Mouse (Mus musculus): ENCODE measurements at regions not wholly inside any gene's neighbourhood (a gene's known extent, or its start where the extent isn't known, plus 50 kb on each side); places are given as distances from the start of the nearest gene placed in this dataset.
A peak's percentile ranks its signal among the peaks of the same experiment; 100 is the strongest.

DNA sequence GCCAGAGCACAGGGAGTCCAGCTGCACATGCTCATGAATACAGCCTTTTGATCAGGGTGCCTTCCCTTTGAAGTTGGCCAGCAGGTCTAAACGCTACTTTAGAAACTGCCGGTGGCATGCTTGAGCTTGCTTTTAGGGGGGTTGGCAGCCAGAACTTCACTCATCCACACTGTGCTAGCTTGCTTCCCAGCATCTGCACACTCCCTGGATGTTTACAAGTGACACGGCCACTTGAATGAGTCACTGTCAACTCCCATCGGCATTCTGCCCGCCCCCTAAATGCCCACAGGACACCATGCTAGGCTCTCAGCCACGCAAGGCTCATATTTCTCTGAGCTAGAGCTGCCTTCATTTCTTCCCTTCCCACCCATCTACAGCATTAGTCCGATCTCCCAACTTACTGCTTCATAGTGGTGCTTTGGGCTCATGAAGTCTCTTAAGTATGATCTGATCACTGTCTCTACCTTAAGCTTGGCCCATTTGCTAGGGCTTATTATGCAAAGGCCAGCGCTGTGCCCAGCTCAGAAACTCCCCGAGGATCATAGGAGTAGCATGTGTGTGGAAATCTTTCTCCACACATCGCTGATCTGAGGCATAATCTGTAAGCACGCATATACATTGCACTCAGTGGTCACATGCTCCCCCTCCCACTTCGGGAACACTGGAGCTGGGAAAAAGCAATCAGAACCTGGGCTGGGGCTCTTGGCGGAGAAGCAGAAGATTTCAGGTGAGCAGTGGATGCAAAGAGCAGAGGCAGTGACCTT lies 112.1 kb upstream of the Stmnd1 start:
- H3K4me1 ChIP-seq (ENCODE audit: insufficient read depth, low read length), result 0 out of 2 replicates have a peak, but pooled peaks cover 7% of the 10 kb centered on the region
- DNase-seq (ENCODE audit: low spot score) (no peak), ATAC-seq (peak; percentile 71)
- no peaks in the 10 kb centered on the region for H3K9me3 ChIP-seq (ENCODE audit: low read length)
- no peaks in the 10 kb centered on the region for H3K36me3 ChIP-seq (ENCODE audit: insufficient read depth, low read length)
- peak overlapping the region; percentile 36; the same call in 1 of the 2 replicates for H3K27ac ChIP-seq
- peak overlapping the region; percentile 21; the same call in 1 of the 2 replicates for H3K4me3 ChIP-seq (ENCODE audit: low read length)
- H3K27me3 ChIP-seq (ENCODE audit: insufficient read depth, low read length), result no peaks in the 10 kb centered on the region
- WGBS, result 26% methylated on average over 13 of the region's 13 CpGs
- H3K4me2 ChIP-seq (ENCODE audit: low read depth, low read length), result peak overlapping the region; percentile 51
- no peak for TF ChIP-seq CTCF (IDR thresholded peaks at IDR 0.05; ENCODE audit: low read depth)
- H3K9ac ChIP-seq (replicated peaks; ENCODE audit: low read length), result no peak overlapping the region

DNA sequence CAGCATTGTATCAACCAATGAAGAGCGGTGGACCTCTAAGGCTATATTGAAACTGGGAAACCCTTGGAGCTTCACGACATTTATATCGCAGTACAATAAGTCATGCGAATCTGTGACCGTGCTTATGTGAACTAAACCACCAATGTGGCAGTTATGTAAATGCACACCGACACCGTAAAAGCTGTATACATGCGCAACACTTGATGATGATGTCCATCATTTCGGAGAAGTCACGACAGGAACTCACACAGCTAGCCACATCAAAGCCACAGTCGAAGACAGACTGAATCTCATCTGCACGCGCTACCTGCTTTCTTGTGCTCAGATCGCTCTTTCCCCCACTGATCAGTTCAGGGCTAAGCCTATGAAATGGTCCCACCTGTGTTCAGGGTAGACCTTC lies 114.2 kb upstream of the Stmnd1 start:
- Histone ChIP-seq H3K27ac (no peak overlapping the region), H3K9me3 (ENCODE audit: low read length) (no peaks in the 10 kb centered on the region), H3K9ac (replicated peaks; ENCODE audit: low read length) (no peak overlapping the region), H3K4me1 (ENCODE audit: insufficient read depth, low read length) (0 out of 2 replicates have a peak, but pooled peaks cover 7% of the 10 kb centered on the region), H3K4me2 (ENCODE audit: low read depth, low read length) (no peak overlapping the region), H3K36me3 (ENCODE audit: insufficient read depth, low read length) (no peaks in the 10 kb centered on the region), H3K4me3 (ENCODE audit: low read length) (no peak overlapping the region), H3K27me3 (ENCODE audit: insufficient read depth, low read length) (no peaks in the 10 kb centered on the region)
- WGBS, result 93% methylated on average over 14 of the region's 14 CpGs
- TF ChIP-seq CTCF (IDR thresholded peaks at IDR 0.05; ENCODE audit: low read depth), result no peak
- ATAC-seq (no peak), DNase-seq (ENCODE audit: low spot score) (no peak)

DNA sequence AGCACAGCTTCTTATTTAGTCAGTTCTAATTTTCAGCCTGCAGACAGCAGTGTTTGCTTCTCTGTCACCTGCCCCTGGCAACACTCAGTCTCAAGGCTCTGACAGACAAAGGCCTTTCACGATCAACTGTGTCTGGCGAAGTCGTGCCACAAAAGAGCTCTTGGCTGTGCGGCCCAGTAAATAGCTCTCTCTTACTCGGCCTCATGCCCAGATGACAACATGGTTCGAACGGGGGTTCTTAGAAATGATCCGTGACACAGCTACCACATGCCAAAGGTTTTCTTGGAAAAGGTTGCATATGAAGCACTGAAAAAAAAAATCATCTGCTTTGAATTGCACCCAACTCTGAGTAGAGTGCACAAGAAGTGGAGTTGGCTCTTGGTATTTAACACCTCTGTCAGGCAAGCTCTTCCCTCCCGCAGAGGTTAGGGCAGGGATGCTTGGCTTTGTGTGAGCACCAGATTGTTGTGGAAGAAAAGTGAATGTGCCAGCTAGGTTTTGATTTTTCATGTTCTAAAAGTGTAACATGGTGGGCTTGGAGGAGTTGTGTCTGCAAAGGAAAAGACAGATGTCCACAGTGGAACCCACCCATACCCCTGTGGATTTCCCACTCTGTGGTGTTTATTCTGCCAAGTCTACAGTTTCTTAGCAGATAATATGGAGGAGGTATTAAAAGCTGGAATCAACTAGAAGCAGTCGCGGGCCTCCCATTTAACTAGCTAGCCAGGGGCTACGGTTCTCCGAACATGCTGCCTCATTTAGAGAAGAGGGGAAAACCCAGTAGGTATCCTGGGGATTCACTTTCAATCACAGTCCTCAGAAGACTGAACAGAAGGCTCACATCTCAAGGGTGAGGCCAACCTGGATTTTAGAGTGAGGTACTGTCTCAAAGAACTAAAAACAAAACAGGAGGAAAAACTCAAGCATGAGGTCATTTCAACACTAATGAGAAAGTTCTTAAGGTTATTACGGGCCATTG lies 120.0 kb upstream of the Stmnd1 start:
- WGBS, result 53% methylated on average over 14 of the region's 14 CpGs
- Histone ChIP-seq H3K4me1 (ENCODE audit: insufficient read depth, low read length) (no peaks in the 10 kb centered on the region), H3K9me3 (ENCODE audit: low read length) (no peaks in the 10 kb centered on the region), H3K27ac (no peak overlapping the region), H3K27me3 (ENCODE audit: insufficient read depth, low read length) (no peaks in the 10 kb centered on the region), H3K4me3 (ENCODE audit: low read length) (no peak overlapping the region), H3K36me3 (ENCODE audit: insufficient read depth, low read length) (no peaks in the 10 kb centered on the region), H3K4me2 (ENCODE audit: low read depth, low read length) (no peak overlapping the region), H3K9ac (replicated peaks; ENCODE audit: low read length) (no peak overlapping the region)
- DNase-seq (ENCODE audit: low spot score), result peak; percentile 56
- TF ChIP-seq CTCF (IDR thresholded peaks at IDR 0.05; ENCODE audit: low read depth), result no peak; the same call in 1 of the 2 replicates
- ATAC-seq, result no peak

DNA sequence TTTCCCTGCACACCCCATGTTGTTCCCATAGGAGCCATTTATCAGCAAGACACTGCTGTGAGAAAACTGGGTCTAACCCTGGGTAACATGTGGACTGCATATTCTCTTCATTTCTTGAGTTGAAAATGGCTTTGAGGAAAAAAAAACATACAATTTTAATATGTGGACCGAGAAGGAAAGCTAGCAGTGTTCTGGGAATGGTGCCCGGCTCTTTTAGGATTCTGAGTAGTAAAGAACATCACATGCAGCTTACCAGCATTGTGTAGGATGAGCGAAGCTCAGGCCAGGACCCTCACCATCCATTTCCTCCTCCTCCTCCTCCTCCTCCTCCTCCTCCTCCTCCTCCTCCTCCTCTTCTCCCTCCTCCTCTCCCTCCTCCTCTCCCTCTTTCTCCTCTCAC lies 133.5 kb upstream of the Stmnd1 start:
- H3K9ac ChIP-seq (replicated peaks; ENCODE audit: low read length), result no peak overlapping the region
- no peaks in the 10 kb centered on the region for H3K36me3 ChIP-seq (ENCODE audit: insufficient read depth, low read length)
- no peaks in the 10 kb centered on the region for H3K4me1 ChIP-seq (ENCODE audit: insufficient read depth, low read length)
- no peaks in the 10 kb centered on the region for H3K27me3 ChIP-seq (ENCODE audit: insufficient read depth, low read length)
- H3K4me3 ChIP-seq (ENCODE audit: low read length), result no peak overlapping the region
- no peak for TF ChIP-seq CTCF (IDR thresholded peaks at IDR 0.05; ENCODE audit: low read depth)
- no peak overlapping the region for H3K4me2 ChIP-seq (ENCODE audit: low read depth, low read length)
- no peaks in the 10 kb centered on the region for H3K9me3 ChIP-seq (ENCODE audit: low read length)
- DNase-seq (ENCODE audit: low spot score), result no peak
- WGBS, result 93% methylated on average over 3 of the region's 3 CpGs
- ATAC-seq, result no peak
- no peak overlapping the region for H3K27ac ChIP-seq

DNA sequence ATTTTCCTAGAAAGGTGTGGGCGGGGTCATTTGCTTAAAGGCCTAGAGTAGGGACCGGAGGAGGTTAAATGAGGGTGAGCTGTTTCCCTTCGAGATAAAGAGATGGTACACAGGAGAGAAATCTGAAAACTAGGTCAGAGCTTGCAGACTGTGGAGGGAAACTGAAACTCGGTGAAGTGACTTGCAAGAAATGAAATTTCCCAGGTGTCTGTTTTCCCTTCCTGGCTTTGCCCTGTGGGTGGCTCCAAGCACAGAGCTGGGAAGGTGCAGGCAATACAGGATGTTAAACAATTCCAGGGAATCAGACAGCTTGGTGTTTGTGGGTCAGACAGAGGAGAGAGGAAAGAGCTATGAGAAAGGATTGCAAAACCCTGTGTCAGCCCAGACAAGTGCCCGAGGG lies 134.3 kb upstream of the Stmnd1 start:
- H3K9me3 ChIP-seq (ENCODE audit: low read length), result no peaks in the 10 kb centered on the region
- H3K27me3 ChIP-seq (ENCODE audit: insufficient read depth, low read length), result no peaks in the 10 kb centered on the region
- ATAC-seq (no peak), DNase-seq (ENCODE audit: low spot score) (no peak)
- no peak overlapping the region for H3K27ac ChIP-seq
- no peaks in the 10 kb centered on the region for H3K4me1 ChIP-seq (ENCODE audit: insufficient read depth, low read length)
- 76% methylated on average over 5 of the region's 5 CpGs for whole genome bisulfite sequencing
- no peaks in the 10 kb centered on the region for H3K36me3 ChIP-seq (ENCODE audit: insufficient read depth, low read length)
- no peak overlapping the region for H3K9ac ChIP-seq (replicated peaks; ENCODE audit: low read length)
- H3K4me3 ChIP-seq (ENCODE audit: low read length), result no peak overlapping the region
- no peak for TF ChIP-seq CTCF (IDR thresholded peaks at IDR 0.05; ENCODE audit: low read depth)
- no peak overlapping the region for H3K4me2 ChIP-seq (ENCODE audit: low read depth, low read length)

DNA sequence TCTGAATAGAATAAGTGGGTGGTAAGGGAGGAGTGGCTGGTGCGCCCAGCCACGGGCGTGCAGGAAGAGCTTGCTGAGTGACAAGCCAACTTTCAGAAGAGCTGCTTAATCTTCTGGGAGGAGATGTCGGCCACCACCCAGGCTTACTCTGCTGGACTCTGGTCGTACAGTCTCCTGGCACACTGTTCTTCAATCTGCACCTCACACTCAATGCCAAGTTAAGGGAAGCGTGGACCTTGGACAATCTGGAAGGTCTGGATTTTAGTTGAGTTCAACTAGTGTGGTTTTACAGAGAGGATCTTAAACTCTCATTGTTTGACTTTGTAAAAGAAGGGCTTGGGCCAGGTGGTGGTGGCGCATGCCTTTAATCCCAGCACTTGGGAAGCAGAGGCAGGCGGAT lies 138.1 kb upstream of the Stmnd1 start:
- no peak for DNase-seq (ENCODE audit: low spot score)
- no peak for TF ChIP-seq CTCF (IDR thresholded peaks at IDR 0.05; ENCODE audit: low read depth)
- H3K9me3 ChIP-seq (ENCODE audit: low read length), result no peaks in the 10 kb centered on the region
- WGBS, result 73% methylated on average over 8 of the region's 8 CpGs
- no peak overlapping the region for H3K4me2 ChIP-seq (ENCODE audit: low read depth, low read length)
- H3K27ac ChIP-seq, result no peak overlapping the region
- H3K9ac ChIP-seq (replicated peaks; ENCODE audit: low read length), result no peak overlapping the region
- H3K27me3 ChIP-seq (ENCODE audit: insufficient read depth, low read length), result no peaks in the 10 kb centered on the region
- no peak overlapping the region for H3K4me3 ChIP-seq (ENCODE audit: low read length)
- no peak for ATAC-seq
- H3K4me1 ChIP-seq (ENCODE audit: insufficient read depth, low read length), result no peaks in the 10 kb centered on the region
- H3K36me3 ChIP-seq (ENCODE audit: insufficient read depth, low read length), result no peaks in the 10 kb centered on the region
